Mouse (Mus musculus) brown adipose tissue, adult 24 weeks (tissue): ENCODE results near the gene Olfr625-ps1. TPM values are rescaled to one million over a fixed set of nuclear protein-coding genes. Genes with fewer than 3 reads are reported as not detected.
"Not testable (repeated sequence)": the region's sequence is repeated elsewhere in the genome, so short reads cannot be mapped to it uniquely, and the experiment has no call there.

Source experiments
- H3K27ac ChIP-seq: fragments of 200-500 bp; replicated peaks from 2 replicates; pipeline ENCODE4 v1.5.1; 2012; ENCODE audit warnings: low read depth, mild to moderate bottlenecking, low read length
- H3K4me1 ChIP-seq: fragments of 200-500 bp; 2 replicates; pipeline ENCODE4 v1.6.1; 2012; ENCODE audit warnings: low read length, mixed read lengths; ENCODE audit not compliant: control insufficient read depth, insufficient read depth, insufficient read length
- H3K4me3 ChIP-seq: fragments of 200-500 bp; 2 replicates; pipeline ENCODE4 v1.5.1; 2012; ENCODE audit warnings: low read depth, mild to moderate bottlenecking, low read length, moderate library complexity; ENCODE audit not compliant: insufficient read depth
- polyA plus RNA-seq: library from polyadenylated mRNA; stranded (reverse); fragments of >200 nt; gene quantifications from 2 replicates; pipeline ENCODE4 v1.2.4, GENCODE M21; 2012; ENCODE audit not compliant: missing spikeins, insufficient read depth, insufficient read length

Gene Olfr625-ps1
- not detected in 2 replicates for polyA plus RNA-seq

- Histone ChIP-seq H3K4me1 (no peaks in the 10 kb centered on the region), H3K27ac (no peak within 1 kb of the TSS), H3K4me3 (no peak within 1 kb of the TSS)
These were observed at the start of gene Olfr625-ps1 for GRCm38 (mm10) chr7:103682420-103682819. Gene Olfr625-ps1 (plus strand): TSS chr7:103682720.

- H3K27ac ChIP-seq, result no peak overlapping the region
These were observed 45.7 kb upstream of the Olfr625-ps1 start for GRCm38 (mm10) chr7:103636795-103637194.

DNA sequence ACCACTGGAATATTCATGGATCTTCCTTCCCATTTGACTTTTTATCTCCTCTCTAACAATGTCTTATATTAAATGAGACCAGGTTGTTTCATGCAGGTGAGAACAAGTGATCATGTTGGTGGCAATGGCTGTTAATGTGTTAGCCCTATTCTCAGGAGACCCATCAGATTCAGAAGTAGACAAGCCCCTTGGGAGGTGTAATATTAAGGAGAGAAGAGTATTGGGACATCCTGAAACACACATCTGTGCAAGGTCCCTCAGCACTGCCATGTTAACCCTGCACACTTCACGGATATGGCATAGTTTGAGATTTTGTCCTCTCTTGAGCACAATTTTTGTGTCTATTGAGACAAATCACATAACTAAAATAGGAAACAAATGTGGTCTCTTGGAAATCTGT is 39.9 kb upstream of the Olfr625-ps1 start, which contains the start of gene Olfr622:
Gene Olfr622, minus strand, starts transcription at position 101 of the 400 bp plus-strand sequence.
- Histone ChIP-seq H3K4me1 (no peaks in the 10 kb centered on the region), H3K27ac (no peak within 1 kb of the TSS), H3K4me3 (no peak within 1 kb of the TSS)

More at GRCm38 (mm10) chr7:103636795-103637194, 45.7 kb upstream of the Olfr625-ps1 start:
- H3K4me1 ChIP-seq, result no peaks in the 10 kb centered on the region
- H3K4me3 ChIP-seq, result no peak overlapping the region

DNA sequence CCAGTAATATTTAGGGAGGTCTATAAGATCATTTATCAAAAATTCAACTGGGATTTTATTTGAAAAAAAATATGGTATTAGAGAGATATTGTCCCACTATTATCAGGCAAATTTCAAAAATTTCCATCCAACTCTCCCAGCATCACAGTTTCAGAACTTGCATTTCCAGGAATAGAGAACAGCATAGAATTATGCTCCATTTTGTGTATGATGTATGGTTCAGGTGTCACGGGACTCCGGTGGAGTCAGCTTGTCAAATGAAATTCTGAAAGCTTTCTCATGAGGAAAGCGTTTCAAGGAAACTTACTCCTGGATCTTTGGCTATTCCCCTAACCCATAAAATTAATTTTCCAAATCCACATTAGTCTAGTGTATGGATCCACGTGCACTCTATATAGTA is 38.5 kb upstream of the Olfr625-ps1 start:
- Histone ChIP-seq H3K4me3 (no peak overlapping the region), H3K4me1 (no peaks in the 10 kb centered on the region), H3K27ac (no peak overlapping the region)

DNA sequence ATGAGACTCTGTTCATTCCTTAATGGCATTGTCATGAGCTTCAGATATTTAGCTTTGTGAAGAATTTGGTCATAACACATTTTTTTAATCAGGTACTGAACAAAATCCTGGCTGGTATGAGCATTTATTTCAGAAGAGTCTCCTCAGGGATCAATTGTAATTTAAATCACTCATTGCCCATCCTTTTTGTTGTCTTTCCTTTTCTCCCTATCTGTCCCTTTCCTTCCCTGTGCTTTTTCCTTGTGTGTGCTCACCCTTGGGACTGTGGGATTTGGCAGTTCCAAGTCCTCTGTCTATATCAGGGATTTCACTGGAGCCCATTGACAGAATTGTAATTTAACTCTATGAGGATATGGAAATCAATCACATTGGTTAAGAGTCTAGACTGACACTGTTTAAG is 18.9 kb upstream of the Olfr625-ps1 start, which contains the start of gene Olfr623:
Gene Olfr623, minus strand, starts transcription at position 101 of the 400 bp plus-strand sequence.
- Histone ChIP-seq H3K4me1 (no peaks in the 10 kb centered on the region), H3K4me3 (no peak within 1 kb of the TSS), H3K27ac (no peak within 1 kb of the TSS)

DNA sequence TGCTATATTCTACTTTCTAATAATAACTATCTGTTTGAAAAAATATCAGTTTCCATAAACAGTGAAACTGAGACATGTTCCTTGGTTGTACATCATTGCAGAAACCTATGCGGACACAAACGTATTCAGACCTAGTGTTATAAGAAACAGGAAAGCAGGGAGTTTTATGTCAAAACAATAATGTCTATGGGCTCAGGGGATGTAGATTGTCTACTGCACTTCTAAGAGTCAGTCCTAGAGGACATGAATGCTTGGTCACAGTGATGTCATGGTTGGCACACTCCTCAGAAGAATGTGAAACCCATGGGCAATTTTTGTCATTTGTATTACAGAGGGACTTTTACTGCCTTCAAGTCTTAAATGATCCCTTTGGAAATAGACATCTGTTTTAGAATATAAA is 11.4 kb upstream of the Olfr625-ps1 start, which contains the start of gene Olfr624:
Gene Olfr624, minus strand, starts transcription at position 101 of the 400 bp plus-strand sequence.
- no peak within 1 kb of the TSS for H3K4me3 ChIP-seq
- H3K4me1 ChIP-seq, result no peaks in the 10 kb centered on the region

DNA sequence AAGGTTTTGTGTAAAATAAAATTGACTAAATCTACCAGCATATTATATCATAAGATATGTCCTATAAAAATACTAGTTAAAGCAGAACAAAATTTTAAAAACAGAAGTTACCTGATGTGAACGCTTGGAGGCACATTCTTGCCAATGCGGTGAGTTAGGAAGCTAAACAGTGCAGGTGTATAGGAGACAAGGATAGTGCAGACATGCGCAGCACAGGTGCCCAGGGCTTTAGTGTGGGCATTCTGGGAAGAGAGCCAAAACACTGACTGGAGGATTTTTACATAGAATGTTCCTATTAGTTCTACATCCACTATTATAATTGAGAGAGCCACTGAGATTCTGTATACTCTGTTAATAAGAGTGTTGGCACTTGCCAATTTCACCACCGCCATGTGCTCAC is 16.9 kb downstream of the Olfr625-ps1 start:
- H3K4me1 ChIP-seq, result no peaks in the 10 kb centered on the region
- H3K4me3 ChIP-seq, result no peak overlapping the region
- no peak overlapping the region for H3K27ac ChIP-seq

More for the DNA sequence above, 11.4 kb upstream of the Olfr625-ps1 start, which contains the start of gene Olfr624:
- H3K27ac ChIP-seq, result no peak within 1 kb of the TSS

GRCm38 (mm10) chr7:103712024-103712423 is 29.5 kb downstream of the Olfr625-ps1 start:
- H3K4me3 ChIP-seq, result no peak overlapping the region
- no peak overlapping the region for H3K27ac ChIP-seq
- no peaks in the 10 kb centered on the region for H3K4me1 ChIP-seq

- Histone ChIP-seq H3K4me1 (no peaks in the 10 kb centered on the region), H3K4me3 (no peak within 1 kb of the TSS), H3K27ac (no peak within 1 kb of the TSS)
These were observed 31.9 kb downstream of the Olfr625-ps1 start, which contains the start of gene Olfr243 for GRCm38 (mm10) chr7:103714371-103714770. Gene Olfr243 (plus strand): TSS chr7:103714671.

DNA sequence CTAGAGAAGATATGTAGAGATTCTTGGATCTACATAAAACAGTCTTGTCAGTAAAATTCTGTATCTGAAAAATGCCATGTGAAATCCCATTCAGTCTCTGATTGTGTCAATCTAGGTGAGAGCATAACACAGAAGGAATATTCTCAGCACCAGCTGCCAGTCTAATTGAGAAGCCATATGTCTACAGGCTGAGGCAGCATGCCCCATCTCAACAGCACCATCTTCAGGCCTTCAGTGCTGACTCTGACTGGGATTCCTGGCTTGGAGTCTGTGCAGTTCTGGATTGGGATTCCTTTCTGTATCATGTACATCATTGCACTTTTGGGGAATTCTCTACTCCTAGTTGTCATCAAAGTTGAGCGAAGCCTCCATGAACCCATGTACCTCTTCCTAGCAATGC is 33.9 kb downstream of the Olfr625-ps1 start:
- H3K27ac ChIP-seq, H3K4me1 ChIP-seq, H3K4me3 ChIP-seq: not testable (repeated sequence)

- no peak within 1 kb of the TSS for H3K27ac ChIP-seq
- no peak within 1 kb of the TSS for H3K4me3 ChIP-seq
- H3K4me1 ChIP-seq, result no peaks in the 10 kb centered on the region
These were observed 47.6 kb downstream of the Olfr625-ps1 start, which contains the start of gene Olfr628 for GRCm38 (mm10) chr7:103730074-103730473. Gene Olfr628 (plus strand): TSS chr7:103730374.

Other genes starting within 250 kb of the Olfr625-ps1 start
- not detected in 2 replicates for gene Olfr605, start 237.3 kb upstream of the Olfr625-ps1 start, polyA plus RNA-seq
- not detected in 2 replicates for gene Olfr606, start 233.7 kb upstream of the Olfr625-ps1 start, polyA plus RNA-seq
- gene Olfr607, start 218.6 kb upstream of the Olfr625-ps1 start, polyA plus RNA-seq, result not detected in 2 replicates
- gene Olfr608, start 212.8 kb upstream of the Olfr625-ps1 start, polyA plus RNA-seq, result not detected in 2 replicates
- gene Olfr609, start 184.7 kb upstream of the Olfr625-ps1 start, polyA plus RNA-seq, result not detected in 2 replicates
- not detected in 2 replicates for gene Olfr610, start 170.6 kb upstream of the Olfr625-ps1 start, polyA plus RNA-seq
- gene Olfr611, start 161.9 kb upstream of the Olfr625-ps1 start, polyA plus RNA-seq, result not detected in 2 replicates
- gene Olfr612, start 140.0 kb upstream of the Olfr625-ps1 start, polyA plus RNA-seq, result not detected in 2 replicates
- gene Olfr613, start 134.6 kb upstream of the Olfr625-ps1 start, polyA plus RNA-seq, result not detected in 2 replicates
- not detected in 2 replicates for gene Olfr615, start 126.6 kb upstream of the Olfr625-ps1 start, polyA plus RNA-seq
- not detected in 2 replicates for gene Olfr616, start 113.6 kb upstream of the Olfr625-ps1 start, polyA plus RNA-seq
- not detected in 2 replicates for gene Olfr617, start 109.7 kb upstream of the Olfr625-ps1 start, polyA plus RNA-seq
- not detected in 2 replicates for gene Olfr618, start 92.6 kb upstream of the Olfr625-ps1 start, polyA plus RNA-seq
- gene Olfr619, start 82.1 kb upstream of the Olfr625-ps1 start, polyA plus RNA-seq, result not detected in 2 replicates
- not detected in 2 replicates for gene Olfr620, start 70.2 kb upstream of the Olfr625-ps1 start, polyA plus RNA-seq
- gene Olfr622, start 40.0 kb upstream of the Olfr625-ps1 start, polyA plus RNA-seq, result not detected in 2 replicates
- gene Olfr623, start 19.0 kb upstream of the Olfr625-ps1 start, polyA plus RNA-seq, result not detected in 2 replicates
- not detected in 2 replicates for gene Olfr624, start 11.5 kb upstream of the Olfr625-ps1 start, polyA plus RNA-seq
- not detected in 2 replicates for gene Olfr243, start 32.0 kb downstream of the Olfr625-ps1 start, polyA plus RNA-seq
- gene Olfr628, start 47.7 kb downstream of the Olfr625-ps1 start, polyA plus RNA-seq, result not detected in 2 replicates
- gene Olfr629, start 62.2 kb downstream of the Olfr625-ps1 start, polyA plus RNA-seq, result not detected in 2 replicates
- gene Olfr630, start 74.6 kb downstream of the Olfr625-ps1 start, polyA plus RNA-seq, result not detected in 2 replicates
- gene Olfr69, start 88.9 kb downstream of the Olfr625-ps1 start, polyA plus RNA-seq, result not detected in 2 replicates
- not detected in 2 replicates for gene Olfr68, start 97.0 kb downstream of the Olfr625-ps1 start, polyA plus RNA-seq
- not detected in 2 replicates for gene Olfr67, start 109.1 kb downstream of the Olfr625-ps1 start, polyA plus RNA-seq
- 87.6 and 749 TPM in 2 replicates for gene Hbb-bt, start 131.3 kb downstream of the Olfr625-ps1 start, polyA plus RNA-seq
- gene Hbb-bs, start 145.4 kb downstream of the Olfr625-ps1 start, polyA plus RNA-seq, result 880 and 4,613 TPM in 2 replicates
- not detected in 2 replicates for gene Hbb-bh2, start 157.8 kb downstream of the Olfr625-ps1 start, polyA plus RNA-seq
- not detected in 2 replicates for gene Hbb-bh1, start 160.4 kb downstream of the Olfr625-ps1 start, polyA plus RNA-seq
- gene Hbb-y, start 170.5 kb downstream of the Olfr625-ps1 start, polyA plus RNA-seq, result not detected in 2 replicates
- not detected in 2 replicates for gene Olfr66, start 203.5 kb downstream of the Olfr625-ps1 start, polyA plus RNA-seq
- gene Olfr64, start 211.8 kb downstream of the Olfr625-ps1 start, polyA plus RNA-seq, result not detected in 2 replicates
- not detected in 2 replicates for gene Olfr65, start 220.8 kb downstream of the Olfr625-ps1 start, polyA plus RNA-seq
- not detected in 2 replicates for gene Olfr631, start 246.1 kb downstream of the Olfr625-ps1 start, polyA plus RNA-seq